21 mouse cellular contexts compared by ENCODE assay signal in genomic region chr2:73241299-73241698, GRCm38 (mm10). TPM values are rescaled to one million over a fixed set of nuclear protein-coding genes. Genes with fewer than 3 reads are reported as not detected.
"Had no signal": no experiment of that assay in that cellular context is flagged by ENCODE, and none has a peak within 500 bp of the region (broad histone marks: within the 10 kb centered on the region; RNA-seq: fewer than 3 reads in every experiment).

No protein-coding gene starts in this region.

- DNase-seq: left cerebral cortex, postnatal 4 days; liver; liver, embryonic 13.5 days; liver, postnatal 0 days; lung, adult 18-20 months; lung, adult 2 months; lung, embryonic 14.5 days; lung, postnatal 10 days; lung, postnatal 14 days; lung, postnatal 36 days; lung, postnatal 4 days; midbrain, embryonic 14.5 days had no signal

- ATAC-seq: liver, embryonic 12.5 days; liver, postnatal 0 days; lung, postnatal 0 days; midbrain, embryonic 13.5 days; midbrain, embryonic 15.5 days; midbrain, embryonic 16.5 days had no signal

RNA-seq across cellular contexts. Expression of gene Sp9, which starts 30.4 kb away (rescaled TPM):
- total RNA-seq: liver, adult 2 months; megakaryocyte progenitor cell, adult 5-6 weeks; megakaryocyte, adult 5-6 weeks; monocyte, adult 5-6 weeks had no signal
